Mouse (Mus musculus) liver, embryonic 14.5 days (tissue): Measurements from ENCODE around the gene Slc24a2. TPM values are rescaled to one million over a fixed set of nuclear protein-coding genes. Genes with fewer than 3 reads are reported as not detected.

ENCODE experiments used
- ATAC-seq: fragments of 200-750 bp; cut with Nextera tagmentation; 2 replicates; pipeline ENCODE4 v1.8.0; 2017; ENCODE audit warnings: moderate number of reproducible peaks, mild to moderate bottlenecking, moderate library complexity; ENCODE audit not compliant: insufficient read depth
- DNase-seq, 3 experiments: peaks; one replicate each; pipeline ENCODE4 v3.0.0-alpha.2; 2012 to 2013; ENCODE audit warnings: low read depth in 3 of 3, low spot score in 3 of 3
- H3K27ac ChIP-seq: fragments of 300-500 bp; sonication (generic); 2 replicates; pipeline ENCODE4 v1.5.1; 2014; ENCODE audit warnings: moderate library complexity, mild to moderate bottlenecking, control low read depth, inconsistent platforms
- H3K27me3 ChIP-seq: fragments of 300-500 bp; sonication (generic); 2 replicates; pipeline ENCODE4 v1.6.1; 2014; ENCODE audit warnings: mild to moderate bottlenecking, low read length, moderate library complexity; ENCODE audit not compliant: control insufficient read depth, insufficient read depth
- H3K36me3 ChIP-seq: fragments of 300-500 bp; sonication (generic); replicated peaks from 2 replicates; pipeline ENCODE4 v1.6.1; 2014; ENCODE audit warnings: low read depth; ENCODE audit not compliant: control insufficient read depth, insufficient read depth
- H3K4me1 ChIP-seq, 2 experiments: fragments of 200-500 bp in 1 of 2; fragments of 300-500 bp in 1 of 2; sonication (generic) in 1 of 2; replicated peaks; 2 replicates each; pipeline ENCODE4 v1.6.1; 2012 to 2014; ENCODE audit warnings: antibody characterized with exemption in 1 of 2, inconsistent platforms in 1 of 2, low read length in 1 of 2; ENCODE audit not compliant: control insufficient read depth in 2 of 2, insufficient read depth in 2 of 2
- H3K4me2 ChIP-seq: fragments of 300-500 bp; sonication (generic); 2 replicates; pipeline ENCODE4 v1.6.1; 2014; ENCODE audit warnings: low read depth, mild to moderate bottlenecking, control low read depth, moderate library complexity
- H3K4me3 ChIP-seq, 2 experiments: fragments of 200-500 bp in 1 of 2; fragments of 300-500 bp in 1 of 2; sonication (generic) in 1 of 2; 2 replicates each; pipeline ENCODE4 v1.5.1; 2012 to 2014; ENCODE audit warnings: low read depth in 2 of 2, low read length in 2 of 2, mild to moderate bottlenecking in 2 of 2, control low read depth in 1 of 2, inconsistent platforms in 1 of 2, moderate library complexity in 1 of 2; ENCODE audit not compliant: insufficient read depth in 1 of 2
- H3K9ac ChIP-seq: fragments of 300-500 bp; sonication (generic); replicated peaks from 2 replicates; pipeline ENCODE4 v1.6.1; 2014; ENCODE audit warnings: mild to moderate bottlenecking, control low read depth, moderate library complexity
- H3K9me3 ChIP-seq: fragments of 300-500 bp; sonication (generic); 2 replicates; pipeline ENCODE4 v1.6.1; 2016; ENCODE audit warnings: low read length, mixed read lengths; ENCODE audit not compliant: control insufficient read depth
- CTCF ChIP-seq: IDR thresholded peaks from 2 replicates; pipeline ENCODE4 v1.5.1; 2016; ENCODE audit warnings: antibody characterized with exemption, low read depth, control low read depth
- EP300 ChIP-seq: IDR thresholded peaks from 2 replicates; pipeline ENCODE4 v1.6.1; 2016; ENCODE audit warnings: antibody characterized with exemption, low read depth
- WGBS: fragments of 180-500 bp; shearing (Covaris S2); extraction: QIAGEN DNeasy Blood & Tissue Kit; methylation state at CpG from one replicate; pipeline ENCODE4 v1.1.7; 2014; ENCODE audit not compliant: insufficient replicate concordance; 5-methylcytosine and 5-hydroxymethylcytosine counted together
- polyA plus RNA-seq, 2 experiments: library from polyadenylated mRNA; depleted of rRNA in 1 of 2; stranded (reverse) in 1 of 2; unstranded in 1 of 2; fragments of >200 nt; fragmentation: Nextera tagmentation in 1 of 2; extraction: Ambion mirVana in 1 of 2; gene quantifications; 2 replicates each; pipeline versions ENCODE4 v1.2.1 to v1.2.3; 2012 to 2014

Slc24a2 gene
- polyA plus RNA-seq, 2 experiments, result 0.03 to 0.06 TPM

- H3K9me3 ChIP-seq, result no peaks in the 10 kb centered on the region
- H3K9ac ChIP-seq, result no peak overlapping the region
- DNase-seq, result no peak
- H3K4me1 ChIP-seq, result no peaks in the 10 kb centered on the region
- H3K36me3 ChIP-seq, result no peaks in the 10 kb centered on the region
- no peak for ATAC-seq
- TF ChIP-seq EP300, result no peak
- TF ChIP-seq CTCF, result no peak
- no peak overlapping the region for H3K4me3 ChIP-seq
- H3K4me2 ChIP-seq, result no peak overlapping the region
- H3K27ac ChIP-seq, result no peak overlapping the region
- H3K27me3 ChIP-seq, result no peaks in the 10 kb centered on the region
- 60% methylated on average over 3 of the region's 3 CpGs for WGBS
Observed at GRCm38 (mm10) chr4:87057572-87057971, 172.7 kb downstream of the Slc24a2 start.

GRCm38 (mm10) chr4:87055768-87056167 lies 174.5 kb downstream of the Slc24a2 start:
- H3K9ac ChIP-seq, result no peak overlapping the region
- TF ChIP-seq EP300 (no peak), CTCF (no peak)
- no peaks in the 10 kb centered on the region for H3K36me3 ChIP-seq
- H3K4me1 ChIP-seq, result no peaks in the 10 kb centered on the region
- DNase-seq (no peak), ATAC-seq (no peak)
- no peak overlapping the region for H3K4me2 ChIP-seq
- WGBS, result 42% methylated on average over 7 of the region's 7 CpGs
- H3K9me3 ChIP-seq, result no peaks in the 10 kb centered on the region
- H3K27me3 ChIP-seq, result no peaks in the 10 kb centered on the region
- no peak overlapping the region for H3K27ac ChIP-seq
- H3K4me3 ChIP-seq, result no peak overlapping the region

GRCm38 (mm10) chr4:87052881-87053280 lies 177.4 kb downstream of the Slc24a2 start:
- WGBS, result 70% methylated on average over 5 of the region's 5 CpGs
- TF ChIP-seq CTCF, result no peak
- no peak for TF ChIP-seq EP300
- Histone ChIP-seq H3K4me2 (no peak overlapping the region), H3K9ac (no peak overlapping the region), H3K4me1 (no peaks in the 10 kb centered on the region), H3K4me3 (no peak overlapping the region), H3K9me3 (no peaks in the 10 kb centered on the region), H3K36me3 (no peaks in the 10 kb centered on the region), H3K27ac (no peak overlapping the region), H3K27me3 (no peaks in the 10 kb centered on the region)
- ATAC-seq (no peak), DNase-seq (no peak)

- Histone ChIP-seq H3K4me3 (no peak overlapping the region), H3K9me3 (no peaks in the 10 kb centered on the region), H3K4me1 (no peaks in the 10 kb centered on the region), H3K27me3 (no peaks in the 10 kb centered on the region), H3K4me2 (no peak overlapping the region), H3K36me3 (no peaks in the 10 kb centered on the region), H3K9ac (no peak overlapping the region), H3K27ac (no peak overlapping the region)
- WGBS, result 43% methylated on average over 3 of the region's 3 CpGs
- TF ChIP-seq CTCF, result no peak
- no peak for TF ChIP-seq EP300
- ATAC-seq, result no peak
- no peak for DNase-seq
Observed at GRCm38 (mm10) chr4:87049061-87049460, 181.2 kb downstream of the Slc24a2 start.

GRCm38 (mm10) chr4:87047131-87047530 lies 183.1 kb downstream of the Slc24a2 start:
- H3K36me3 ChIP-seq, result no peaks in the 10 kb centered on the region
- H3K9ac ChIP-seq, result no peak overlapping the region
- TF ChIP-seq CTCF (no peak), EP300 (no peak)
- no peak overlapping the region for H3K4me2 ChIP-seq
- H3K27me3 ChIP-seq, result no peaks in the 10 kb centered on the region
- H3K4me1 ChIP-seq, result no peaks in the 10 kb centered on the region
- H3K27ac ChIP-seq, result no peak overlapping the region
- no peak overlapping the region for H3K4me3 ChIP-seq
- 51% methylated on average over 2 of the region's 2 CpGs for WGBS
- DNase-seq (no peak), ATAC-seq (no peak)
- H3K9me3 ChIP-seq, result no peaks in the 10 kb centered on the region
